Mouse (Mus musculus) neural tube, embryonic 14.5 days (tissue): ENCODE measurements around the gene Ckap2l. TPM values are rescaled to one million over a fixed set of nuclear protein-coding genes. Genes with fewer than 3 reads are reported as not detected.
A peak's percentile ranks its signal among the peaks of the same experiment; 100 is the strongest.

Experiments
- ATAC-seq: fragments of 200-750 bp; cut with Nextera tagmentation; 2 replicates; pipeline ENCODE4 v1.8.0; 2017; ENCODE audit warnings: low read depth, mild to moderate bottlenecking, moderate TSS enrichment, moderate library complexity
- H3K27ac ChIP-seq: fragments of 300-500 bp; sonication (generic); 2 replicates; pipeline ENCODE4 v1.5.1; 2014; ENCODE audit warnings: low read depth, mild to moderate bottlenecking, control low read depth, low read length, moderate library complexity, mixed read lengths
- H3K27me3 ChIP-seq: fragments of 300-500 bp; sonication (generic); 2 replicates; pipeline ENCODE4 v1.6.1; 2014; ENCODE audit warnings: low read length; ENCODE audit not compliant: control insufficient read depth, insufficient read depth
- H3K36me3 ChIP-seq: fragments of 300-500 bp; sonication (generic); 2 replicates; pipeline ENCODE4 v1.6.1; 2014; ENCODE audit warnings: low read length, mixed read lengths; ENCODE audit not compliant: control insufficient read depth, insufficient read depth
- H3K4me1 ChIP-seq: fragments of 300-500 bp; sonication (generic); 2 replicates; pipeline ENCODE4 v1.6.1; 2014; ENCODE audit warnings: low read length; ENCODE audit not compliant: control insufficient read depth, insufficient read depth
- H3K4me2 ChIP-seq: fragments of 300-500 bp; sonication (generic); 2 replicates; pipeline ENCODE4 v1.6.1; 2014; ENCODE audit warnings: mild to moderate bottlenecking, low read depth, low read length, control low read depth
- H3K4me3 ChIP-seq: fragments of 300-500 bp; sonication (generic); 2 replicates; pipeline ENCODE4 v1.5.1; 2014; ENCODE audit warnings: low read depth, low read length, control low read depth, mixed read lengths
- H3K9ac ChIP-seq: fragments of 300-500 bp; sonication (generic); replicated peaks from 2 replicates; pipeline ENCODE4 v1.6.1; 2014; ENCODE audit warnings: low read depth, mild to moderate bottlenecking, control low read depth, low read length, mixed read lengths
- H3K9me3 ChIP-seq: fragments of 300-500 bp; sonication (generic); 2 replicates; pipeline ENCODE4 v1.6.1; 2016; ENCODE audit warnings: low read length; ENCODE audit not compliant: control insufficient read depth
- WGBS: fragments of 180-500 bp; shearing (Covaris S2); extraction: QIAGEN DNeasy Blood & Tissue Kit; methylation state at CpG from one replicate; pipeline ENCODE4 v1.1.7; 2014; 5-methylcytosine and 5-hydroxymethylcytosine counted together
- polyA plus RNA-seq: library from polyadenylated mRNA; unstranded; fragments of >200 nt; fragmentation: Nextera tagmentation; extraction: Ambion mirVana; gene quantifications from 2 replicates; pipeline ENCODE4 v1.2.1, GENCODE M21; 2014

Gene Ckap2l
- polyA plus RNA-seq, 1 experiment from 2014 or later = 4.8 TPM

- Histone ChIP-seq H3K4me1 (no peaks in the 10 kb centered on the region), H3K9me3 (no peaks in the 10 kb centered on the region), H3K4me3 (no peak overlapping the region), H3K9ac (no peak overlapping the region), H3K27me3 (no peaks in the 10 kb centered on the region), H3K27ac (no peak overlapping the region), H3K4me2 (no peak overlapping the region), H3K36me3 (no peaks in the 10 kb centered on the region)
- WGBS = 91% methylated on average over 9 of the region's 9 CpGs
- ATAC-seq = no peak
These were observed 26.4 kb downstream of the Ckap2l start for GRCm38 (mm10) chr2:129270621-129271020.

- Histone ChIP-seq H3K4me2 (no peak overlapping the region), H3K9me3 (no peaks in the 10 kb centered on the region), H3K27me3 (no peaks in the 10 kb centered on the region), H3K4me1 (no peaks in the 10 kb centered on the region), H3K4me3 (no peak overlapping the region), H3K27ac (no peak overlapping the region), H3K36me3 (no peaks in the 10 kb centered on the region), H3K9ac (no peak overlapping the region)
- no peak for ATAC-seq
- 93% methylated on average over 5 of the region's 5 CpGs for WGBS
These were observed 27.0 kb downstream of the Ckap2l start for GRCm38 (mm10) chr2:129269986-129270385.

- H3K4me2 ChIP-seq = no peak overlapping the region
- H3K27me3 ChIP-seq = no peaks in the 10 kb centered on the region
- H3K4me3 ChIP-seq = no peak overlapping the region
- H3K9me3 ChIP-seq = no peaks in the 10 kb centered on the region
- H3K9ac ChIP-seq = no peak overlapping the region
- no peaks in the 10 kb centered on the region for H3K36me3 ChIP-seq
- no peaks in the 10 kb centered on the region for H3K4me1 ChIP-seq
- WGBS = 96% methylated on average over 12 of the region's 12 CpGs
- no peak overlapping the region for H3K27ac ChIP-seq
- no peak for ATAC-seq
These were observed 27.8 kb downstream of the Ckap2l start for GRCm38 (mm10) chr2:129269161-129269643.

GRCm38 (mm10) chr2:129267738-129268137 is 29.3 kb downstream of the Ckap2l start:
- Histone ChIP-seq H3K36me3 (no peaks in the 10 kb centered on the region), H3K9ac (no peak overlapping the region), H3K4me1 (no peaks in the 10 kb centered on the region)

GRCm38 (mm10) chr2:129265316-129265715 is 31.7 kb downstream of the Ckap2l start:
- Histone ChIP-seq H3K4me1 (no peaks in the 10 kb centered on the region), H3K4me3 (no peak overlapping the region), H3K4me2 (no peak overlapping the region), H3K9me3 (no peaks in the 10 kb centered on the region), H3K36me3 (no peaks in the 10 kb centered on the region), H3K9ac (no peak overlapping the region), H3K27ac (no peak overlapping the region), H3K27me3 (no peaks in the 10 kb centered on the region)
- ATAC-seq = no peak
- WGBS = 95% methylated on average over 7 of the region's 7 CpGs

More at GRCm38 (mm10) chr2:129267738-129268137, 29.3 kb downstream of the Ckap2l start:
- H3K27ac ChIP-seq = no peak overlapping the region
- H3K9me3 ChIP-seq = no peaks in the 10 kb centered on the region
- H3K27me3 ChIP-seq = no peaks in the 10 kb centered on the region
- WGBS = 96% methylated on average over 5 of the region's 5 CpGs
- ATAC-seq = no peak
- H3K4me2 ChIP-seq = no peak overlapping the region
- H3K4me3 ChIP-seq = no peak overlapping the region

- no peaks in the 10 kb centered on the region for H3K27me3 ChIP-seq
- no peak overlapping the region for H3K9ac ChIP-seq
- H3K4me2 ChIP-seq = no peak overlapping the region
- H3K4me3 ChIP-seq = no peak overlapping the region
- WGBS = 81% methylated on average over 5 of the region's 5 CpGs
- H3K27ac ChIP-seq = no peak overlapping the region
- H3K36me3 ChIP-seq = no peaks in the 10 kb centered on the region
- H3K9me3 ChIP-seq = no peaks in the 10 kb centered on the region
- no peaks in the 10 kb centered on the region for H3K4me1 ChIP-seq
- ATAC-seq = no peak
These were observed 33.9 kb downstream of the Ckap2l start for GRCm38 (mm10) chr2:129263073-129263472.

GRCm38 (mm10) chr2:129261151-129261794 is 35.7 kb downstream of the Ckap2l start:
- no peak overlapping the region for H3K4me3 ChIP-seq
- no peak overlapping the region for H3K9ac ChIP-seq
- no peaks in the 10 kb centered on the region for H3K36me3 ChIP-seq
- H3K9me3 ChIP-seq = no peaks in the 10 kb centered on the region
- no peak for ATAC-seq
- no peaks in the 10 kb centered on the region for H3K27me3 ChIP-seq
- WGBS = 55% methylated on average over 6 of the region's 6 CpGs
- no peaks in the 10 kb centered on the region for H3K4me1 ChIP-seq
- H3K27ac ChIP-seq = no peak overlapping the region
- no peak overlapping the region for H3K4me2 ChIP-seq

- ATAC-seq = no peak
- no peak overlapping the region for H3K27ac ChIP-seq
- no peaks in the 10 kb centered on the region for H3K4me1 ChIP-seq
- no peak overlapping the region for H3K4me3 ChIP-seq
- 71% methylated on average over 3 of the region's 3 CpGs for WGBS
- no peaks in the 10 kb centered on the region for H3K9me3 ChIP-seq
- H3K4me2 ChIP-seq = no peak overlapping the region
- no peaks in the 10 kb centered on the region for H3K27me3 ChIP-seq
- H3K36me3 ChIP-seq = no peaks in the 10 kb centered on the region
- no peak overlapping the region for H3K9ac ChIP-seq
These were observed 36.4 kb downstream of the Ckap2l start for GRCm38 (mm10) chr2:129260646-129261045.

- no peak overlapping the region for H3K4me3 ChIP-seq
- H3K27me3 ChIP-seq = no peaks in the 10 kb centered on the region
- no peak overlapping the region for H3K4me2 ChIP-seq
- no peak overlapping the region for H3K9ac ChIP-seq
- WGBS = 39% methylated on average over 7 of the region's 7 CpGs
- no peaks in the 10 kb centered on the region for H3K9me3 ChIP-seq
- no peaks in the 10 kb centered on the region for H3K36me3 ChIP-seq
- no peaks in the 10 kb centered on the region for H3K4me1 ChIP-seq
- peak; percentile 92 for ATAC-seq
- no peak overlapping the region for H3K27ac ChIP-seq
These were observed 38.4 kb downstream of the Ckap2l start for GRCm38 (mm10) chr2:129258475-129259211.
